Mouse (Mus musculus): ENCODE measurements around the gene Ccdc8. TPM values are rescaled to one million over a fixed set of nuclear protein-coding genes. Genes with fewer than 3 reads are reported as not detected.

Ccdc8 gene
- total and polyA plus RNA-seq, 2 experiments from 2014 or later: 3.0 to 7.1 TPM

- 84% methylated on average over 7 of the region's 7 CpGs for WGBS
- Histone ChIP-seq H3K27me3 (ENCODE audit: insufficient read depth, low read length) (no peaks in the 10 kb centered on the region), H3K9me3 (ENCODE audit: low read length) (no peaks in the 10 kb centered on the region), H3K36me3 (ENCODE audit: insufficient read depth, low read length) (peaks cover 46% of the 10 kb centered on the region), H3K9ac (replicated peaks; ENCODE audit: low read length) (no peak overlapping the region), H3K4me2 (ENCODE audit: low read depth, low read length) (no peak overlapping the region), H3K27ac (no peak overlapping the region), H3K4me1 (ENCODE audit: insufficient read depth, low read length) (peaks cover 13% of the 10 kb centered on the region; the same call in 1 of the 2 replicates), H3K4me3 (ENCODE audit: low read length) (no peak overlapping the region)
- DNase-seq (ENCODE audit: low spot score): no peak
- ATAC-seq: no peak
- TF ChIP-seq CTCF (IDR thresholded peaks at IDR 0.05; ENCODE audit: low read depth): no peak
These were observed 27.1 kb downstream of the Ccdc8 start for GRCm38 (mm10) chr7:17019426-17020166.

GRCm38 (mm10) chr7:17022176-17022575 lies 29.7 kb downstream of the Ccdc8 start:
- ATAC-seq: no peak
- WGBS: 96% methylated on average over 15 of the region's 15 CpGs
- no peak for TF ChIP-seq CTCF (IDR thresholded peaks at IDR 0.05; ENCODE audit: low read depth)

GRCm38 (mm10) chr7:17023701-17024100 lies 31.2 kb downstream of the Ccdc8 start:
- WGBS: 79% methylated on average over 4 of the region's 4 CpGs
- Histone ChIP-seq H3K27ac (0 out of 2 replicates have a peak overlapping the region, but pooled peaks have one; percentile 32), H3K9ac (replicated peaks; ENCODE audit: low read length) (no peak overlapping the region), H3K4me3 (ENCODE audit: low read length) (no peak overlapping the region), H3K4me2 (ENCODE audit: low read depth, low read length) (no peak overlapping the region), H3K4me1 (ENCODE audit: insufficient read depth, low read length) (peaks cover 20% of the 10 kb centered on the region), H3K36me3 (ENCODE audit: insufficient read depth, low read length) (peaks cover 37% of the 10 kb centered on the region), H3K9me3 (ENCODE audit: low read length) (no peaks in the 10 kb centered on the region), H3K27me3 (ENCODE audit: insufficient read depth, low read length) (no peaks in the 10 kb centered on the region)
- DNase-seq (ENCODE audit: low spot score) (no peak), ATAC-seq (no peak)
- TF ChIP-seq CTCF (IDR thresholded peaks at IDR 0.05; ENCODE audit: low read depth): no peak

More at GRCm38 (mm10) chr7:17022176-17022575, 29.7 kb downstream of the Ccdc8 start:
- H3K27ac ChIP-seq: no peak overlapping the region
- H3K27me3 ChIP-seq (ENCODE audit: insufficient read depth, low read length): no peaks in the 10 kb centered on the region
- H3K4me1 ChIP-seq (ENCODE audit: insufficient read depth, low read length): peaks cover 25% of the 10 kb centered on the region
- H3K36me3 ChIP-seq (ENCODE audit: insufficient read depth, low read length): peaks cover 37% of the 10 kb centered on the region
- no peak overlapping the region for H3K9ac ChIP-seq (replicated peaks; ENCODE audit: low read length)
- H3K9me3 ChIP-seq (ENCODE audit: low read length): no peaks in the 10 kb centered on the region
- no peak for DNase-seq (ENCODE audit: low spot score)
- H3K4me3 ChIP-seq (ENCODE audit: low read length): no peak overlapping the region
- H3K4me2 ChIP-seq (ENCODE audit: low read depth, low read length): no peak overlapping the region

GRCm38 (mm10) chr7:17024141-17024540 lies 31.6 kb downstream of the Ccdc8 start:
- Histone ChIP-seq H3K36me3 (ENCODE audit: insufficient read depth, low read length) (peaks cover 37% of the 10 kb centered on the region), H3K4me3 (ENCODE audit: low read length) (no peak overlapping the region), H3K27me3 (ENCODE audit: insufficient read depth, low read length) (no peaks in the 10 kb centered on the region), H3K4me2 (ENCODE audit: low read depth, low read length) (no peak overlapping the region), H3K9ac (replicated peaks; ENCODE audit: low read length) (no peak overlapping the region), H3K27ac (0 out of 2 replicates have a peak overlapping the region, but pooled peaks have one; percentile 32), H3K9me3 (ENCODE audit: low read length) (no peaks in the 10 kb centered on the region), H3K4me1 (ENCODE audit: insufficient read depth, low read length) (peaks cover 20% of the 10 kb centered on the region)
- TF ChIP-seq CTCF (IDR thresholded peaks at IDR 0.05; ENCODE audit: low read depth): no peak
- ATAC-seq (no peak), DNase-seq (ENCODE audit: low spot score) (no peak)
- 85% methylated on average over 6 of the region's 6 CpGs for WGBS

- Histone ChIP-seq H3K9me3 (ENCODE audit: low read length) (no peaks in the 10 kb centered on the region), H3K4me2 (ENCODE audit: low read depth, low read length) (no peak overlapping the region), H3K27ac (peak overlapping the region; percentile 32; the same call in 1 of the 2 replicates), H3K27me3 (ENCODE audit: insufficient read depth, low read length) (no peaks in the 10 kb centered on the region), H3K4me1 (ENCODE audit: insufficient read depth, low read length) (peaks cover 20% of the 10 kb centered on the region), H3K4me3 (ENCODE audit: low read length) (no peak overlapping the region), H3K9ac (replicated peaks; ENCODE audit: low read length) (0 out of 2 replicates have a peak overlapping the region, but pooled peaks have one; percentile 28), H3K36me3 (ENCODE audit: insufficient read depth, low read length) (peaks cover 31% of the 10 kb centered on the region)
- no peak for ATAC-seq
- no peak for TF ChIP-seq CTCF (IDR thresholded peaks at IDR 0.05; ENCODE audit: low read depth)
- WGBS: 71% methylated on average over 10 of the region's 10 CpGs
- DNase-seq (ENCODE audit: low spot score): no peak
These were observed 32.5 kb downstream of the Ccdc8 start for GRCm38 (mm10) chr7:17024814-17025504.

- no peak for ATAC-seq
- WGBS: 73% methylated on average over 4 of the region's 4 CpGs
- H3K4me2 ChIP-seq (ENCODE audit: low read depth, low read length): peak overlapping the region; percentile 77; the same call in 1 of the 2 replicates
These were observed 33.0 kb downstream of the Ccdc8 start for GRCm38 (mm10) chr7:17025505-17025894.

More at GRCm38 (mm10) chr7:17025505-17025894, 33.0 kb downstream of the Ccdc8 start:
- no peaks in the 10 kb centered on the region for H3K27me3 ChIP-seq (ENCODE audit: insufficient read depth, low read length)
- peaks cover 26% of the 10 kb centered on the region for H3K36me3 ChIP-seq (ENCODE audit: insufficient read depth, low read length)
- H3K4me3 ChIP-seq (ENCODE audit: low read length): no peak overlapping the region
- peaks cover 20% of the 10 kb centered on the region for H3K4me1 ChIP-seq (ENCODE audit: insufficient read depth, low read length)
- no peak overlapping the region for H3K27ac ChIP-seq
- TF ChIP-seq CTCF (IDR thresholded peaks at IDR 0.05; ENCODE audit: low read depth): no peak
- no peak overlapping the region for H3K9ac ChIP-seq (replicated peaks; ENCODE audit: low read length)
- no peaks in the 10 kb centered on the region for H3K9me3 ChIP-seq (ENCODE audit: low read length)
- no peak for DNase-seq (ENCODE audit: low spot score)

All from hindbrain, postnatal 0 days (tissue).